18 mouse cellular contexts compared by ENCODE assay signal in the genomic region with DNA sequence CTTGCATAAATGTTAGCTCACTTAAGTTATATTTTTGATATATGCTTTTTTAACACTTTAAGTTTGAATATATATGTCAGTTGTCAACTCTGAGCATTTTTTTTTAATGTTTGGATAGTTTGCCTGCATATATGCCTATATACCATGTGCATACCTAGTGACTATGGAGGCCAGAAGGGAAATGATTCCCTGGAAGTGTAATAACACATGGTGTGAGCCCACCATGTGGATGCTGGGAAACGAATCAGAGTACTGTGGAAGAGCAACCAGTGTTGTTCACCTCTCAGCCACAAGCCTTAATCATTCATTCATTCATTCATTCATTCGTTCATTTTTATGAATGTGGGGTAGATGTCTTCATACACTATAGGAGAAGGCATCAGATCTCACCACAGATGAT.
"Had no signal": no experiment of that assay in that cellular context is flagged by ENCODE, and none has a peak within 500 bp of the region (broad histone marks: within the 10 kb centered on the region; RNA-seq: fewer than 3 reads in every experiment).

No protein-coding gene starts in this region.

- DNase-seq: liver, embryonic 13.5 days; liver, postnatal 0 days; lung, adult 2 months; lung, postnatal 14 days; lung, postnatal 36 days; right cerebral cortex, postnatal 14 days; thymus, adult 2 months; thymus, postnatal 25 days; thymus, postnatal 4 days had no signal

- H3K4me2 ChIP-seq: liver, embryonic 11.5 days; liver, embryonic 13.5 days; liver, embryonic 15.5 days; lung, embryonic 15.5 days; neural tube, embryonic 13.5 days; stomach, embryonic 15.5 days had no signal

- H3K9me3 ChIP-seq: liver, embryonic 13.5 days; liver, embryonic 15.5 days; lung, embryonic 15.5 days; megakaryocyte, embryonic 14.5 days; neural tube, embryonic 13.5 days; stomach, embryonic 15.5 days had no signal

- H3K9ac ChIP-seq: liver, embryonic 13.5 days; liver, embryonic 15.5 days; liver, postnatal 0 days; lung, embryonic 15.5 days; neural tube, embryonic 13.5 days; stomach, embryonic 15.5 days had no signal

- H3K27ac ChIP-seq: liver, embryonic 13.5 days; liver, embryonic 15.5 days; lung, embryonic 15.5 days; macrophage; neural tube, embryonic 13.5 days; stomach, embryonic 15.5 days; stomach, postnatal 0 days had no signal

- ATAC-seq: liver, postnatal 0 days; lung, postnatal 0 days had no signal

- H3K27me3 ChIP-seq: liver, embryonic 13.5 days; liver, embryonic 15.5 days; lung, embryonic 15.5 days; megakaryocyte, embryonic 14.5 days; neural tube, embryonic 13.5 days; stomach, embryonic 15.5 days had no signal

- H3K36me3 ChIP-seq: liver, embryonic 13.5 days; liver, embryonic 15.5 days; lung, embryonic 15.5 days; stomach, embryonic 15.5 days had no signal

- H3K4me1 ChIP-seq: liver, embryonic 13.5 days; liver, embryonic 15.5 days; lung, embryonic 15.5 days; megakaryocyte, embryonic 14.5 days; neural tube, embryonic 13.5 days; stomach, embryonic 15.5 days had no signal

- H3K4me3 ChIP-seq: liver, embryonic 13.5 days; liver, embryonic 15.5 days; lung, embryonic 15.5 days; megakaryocyte, embryonic 14.5 days; neural tube, embryonic 13.5 days; stomach, embryonic 15.5 days had no signal
